Mouse (Mus musculus): ENCODE data around the gene Fstl4. TPM values are rescaled to one million over a fixed set of nuclear protein-coding genes. Genes with fewer than 3 reads are reported as not detected.

Gene Fstl4
- polyA plus RNA-seq, 1 experiment from 2014 or later: 6.3 TPM

GRCm38 (mm10) chr11:53107706-53108105, 343.3 kb downstream of the Fstl4 start:
- 70% methylated on average over 5 of the region's 5 CpGs for WGBS
- no peak for ATAC-seq (ENCODE audit: insufficient number of reproducible peaks, insufficient read depth, low FRiP score, low read depth)

GRCm38 (mm10) chr11:53108798-53109197, 344.4 kb downstream of the Fstl4 start:
- H3K27me3 ChIP-seq (ENCODE audit: control insufficient read depth, insufficient read depth, low read length): no peaks in the 10 kb centered on the region
- H3K27ac ChIP-seq (replicated peaks in 1 of 2; ENCODE audit: control insufficient read depth in 1 of 2, insufficient read depth in 1 of 2, low read depth in 2 of 2, low read length in 2 of 2): no peak overlapping the region
- peaks cover 15 to 16% of the 10 kb centered on the region in 2 experiments for H3K4me1 ChIP-seq (ENCODE audit: control insufficient read depth in 2 of 2, insufficient read depth in 2 of 2, low read length in 2 of 2)
- no peak overlapping the region for H3K4me3 ChIP-seq (ENCODE audit: control insufficient read depth in 1 of 2, insufficient read depth in 1 of 2, low read depth in 1 of 2, low read length in 2 of 2)
- no peak overlapping the region for H3K9ac ChIP-seq (ENCODE audit: low read length)
- no peaks in the 10 kb centered on the region for H3K9me3 ChIP-seq (ENCODE audit: control insufficient read depth, low read length)
- no peaks in the 10 kb centered on the region for H3K36me3 ChIP-seq (ENCODE audit: control insufficient read depth, insufficient read depth, low read length)
- H3K4me2 ChIP-seq (ENCODE audit: low read length): no peak overlapping the region
- WGBS: 98% methylated on average over 6 of the region's 6 CpGs
- no peak for ATAC-seq (ENCODE audit: insufficient number of reproducible peaks, insufficient read depth, low FRiP score, low read depth)

More at GRCm38 (mm10) chr11:53107706-53108105, 343.3 kb downstream of the Fstl4 start:
- H3K4me1 ChIP-seq (ENCODE audit: control insufficient read depth in 2 of 2, insufficient read depth in 2 of 2, low read length in 2 of 2): peaks cover 19 to 23% of the 10 kb centered on the region in 2 experiments
- no peak overlapping the region for H3K4me2 ChIP-seq (ENCODE audit: low read length)
- no peaks in the 10 kb centered on the region for H3K36me3 ChIP-seq (ENCODE audit: control insufficient read depth, insufficient read depth, low read length)
- H3K4me3 ChIP-seq (ENCODE audit: control insufficient read depth in 1 of 2, insufficient read depth in 1 of 2, low read depth in 1 of 2, low read length in 2 of 2): no peak overlapping the region
- H3K27ac ChIP-seq (replicated peaks in 1 of 2; ENCODE audit: control insufficient read depth in 1 of 2, insufficient read depth in 1 of 2, low read depth in 2 of 2, low read length in 2 of 2): no peak overlapping the region
- H3K27me3 ChIP-seq (ENCODE audit: control insufficient read depth, insufficient read depth, low read length): no peaks in the 10 kb centered on the region
- H3K9ac ChIP-seq (ENCODE audit: low read length): no peak overlapping the region
- H3K9me3 ChIP-seq (ENCODE audit: control insufficient read depth, low read length): no peaks in the 10 kb centered on the region

GRCm38 (mm10) chr11:53109701-53110467, 345.4 kb downstream of the Fstl4 start:
- H3K4me1 ChIP-seq (ENCODE audit: control insufficient read depth in 2 of 2, insufficient read depth in 2 of 2, low read length in 2 of 2): peaks cover 12% of the 10 kb centered on the region in 2 experiments
- ATAC-seq (ENCODE audit: insufficient number of reproducible peaks, insufficient read depth, low FRiP score, low read depth): no peak
- H3K4me3 ChIP-seq (ENCODE audit: control insufficient read depth in 1 of 2, insufficient read depth in 1 of 2, low read depth in 1 of 2, low read length in 2 of 2): no peak overlapping the region
- H3K9me3 ChIP-seq (ENCODE audit: control insufficient read depth, low read length): no peaks in the 10 kb centered on the region
- no peaks in the 10 kb centered on the region for H3K36me3 ChIP-seq (ENCODE audit: control insufficient read depth, insufficient read depth, low read length)
- H3K27ac ChIP-seq (replicated peaks in 1 of 2; ENCODE audit: control insufficient read depth in 1 of 2, insufficient read depth in 1 of 2, low read depth in 2 of 2, low read length in 2 of 2): no peak overlapping the region
- H3K27me3 ChIP-seq (ENCODE audit: control insufficient read depth, insufficient read depth, low read length): no peaks in the 10 kb centered on the region
- H3K4me2 ChIP-seq (ENCODE audit: low read length): no peak overlapping the region
- no peak overlapping the region for H3K9ac ChIP-seq (ENCODE audit: low read length)
- 72% methylated on average over 6 of the region's 6 CpGs for WGBS

- no peaks in the 10 kb centered on the region for H3K36me3 ChIP-seq (ENCODE audit: control insufficient read depth, insufficient read depth, low read length)
- H3K4me2 ChIP-seq (ENCODE audit: low read length): no peak overlapping the region
- WGBS: 79% methylated on average over 4 of the region's 4 CpGs
- no peak overlapping the region for H3K4me3 ChIP-seq (ENCODE audit: control insufficient read depth in 1 of 2, insufficient read depth in 1 of 2, low read depth in 1 of 2, low read length in 2 of 2)
- H3K4me1 ChIP-seq (ENCODE audit: control insufficient read depth in 2 of 2, insufficient read depth in 2 of 2, low read length in 2 of 2): peaks cover 5% of the 10 kb centered on the region in 2 experiments; a peak in 2 of 4 replicates
- H3K9me3 ChIP-seq (ENCODE audit: control insufficient read depth, low read length): no peaks in the 10 kb centered on the region
- no peaks in the 10 kb centered on the region for H3K27me3 ChIP-seq (ENCODE audit: control insufficient read depth, insufficient read depth, low read length)
- H3K27ac ChIP-seq (replicated peaks in 1 of 2; ENCODE audit: control insufficient read depth in 1 of 2, insufficient read depth in 1 of 2, low read depth in 2 of 2, low read length in 2 of 2): no peak overlapping the region
- no peak for ATAC-seq (ENCODE audit: insufficient number of reproducible peaks, insufficient read depth, low FRiP score, low read depth)
- no peak overlapping the region for H3K9ac ChIP-seq (ENCODE audit: low read length)
These were observed 351.3 kb downstream of the Fstl4 start for GRCm38 (mm10) chr11:53115711-53116110.

GRCm38 (mm10) chr11:53116356-53116755, 351.9 kb downstream of the Fstl4 start:
- Histone ChIP-seq H3K4me3 (ENCODE audit: control insufficient read depth in 1 of 2, insufficient read depth in 1 of 2, low read depth in 1 of 2, low read length in 2 of 2) (no peak overlapping the region), H3K4me2 (ENCODE audit: low read length) (no peak overlapping the region), H3K4me1 (ENCODE audit: control insufficient read depth in 2 of 2, insufficient read depth in 2 of 2, low read length in 2 of 2) (peaks cover 5% of the 10 kb centered on the region in 2 experiments; a peak in 2 of 4 replicates), H3K27ac (replicated peaks in 1 of 2; ENCODE audit: control insufficient read depth in 1 of 2, insufficient read depth in 1 of 2, low read depth in 2 of 2, low read length in 2 of 2) (no peak overlapping the region), H3K36me3 (ENCODE audit: control insufficient read depth, insufficient read depth, low read length) (no peaks in the 10 kb centered on the region), H3K9me3 (ENCODE audit: control insufficient read depth, low read length) (no peaks in the 10 kb centered on the region), H3K27me3 (ENCODE audit: control insufficient read depth, insufficient read depth, low read length) (no peaks in the 10 kb centered on the region), H3K9ac (ENCODE audit: low read length) (no peak overlapping the region)
- WGBS: 68% methylated on average over 2 of the region's 2 CpGs
- ATAC-seq (ENCODE audit: insufficient number of reproducible peaks, insufficient read depth, low FRiP score, low read depth): no peak

- 78% methylated on average over 11 of the region's 11 CpGs for WGBS
- Histone ChIP-seq H3K4me3 (ENCODE audit: control insufficient read depth in 1 of 2, insufficient read depth in 1 of 2, low read depth in 1 of 2, low read length in 2 of 2) (no peak overlapping the region), H3K4me2 (ENCODE audit: low read length) (no peak overlapping the region), H3K36me3 (ENCODE audit: control insufficient read depth, insufficient read depth, low read length) (no peaks in the 10 kb centered on the region), H3K9ac (ENCODE audit: low read length) (no peak overlapping the region), H3K9me3 (ENCODE audit: control insufficient read depth, low read length) (no peaks in the 10 kb centered on the region), H3K27ac (replicated peaks in 1 of 2; ENCODE audit: control insufficient read depth in 1 of 2, insufficient read depth in 1 of 2, low read depth in 2 of 2, low read length in 2 of 2) (no peak overlapping the region), H3K4me1 (ENCODE audit: control insufficient read depth in 2 of 2, insufficient read depth in 2 of 2, low read length in 2 of 2) (peaks cover 5% of the 10 kb centered on the region in 2 experiments; a peak in 2 of 4 replicates), H3K27me3 (ENCODE audit: control insufficient read depth, insufficient read depth, low read length) (no peaks in the 10 kb centered on the region)
- no peak for ATAC-seq (ENCODE audit: insufficient number of reproducible peaks, insufficient read depth, low FRiP score, low read depth)
These were observed 354.0 kb downstream of the Fstl4 start for GRCm38 (mm10) chr11:53118226-53118965.

GRCm38 (mm10) chr11:53119966-53120365, 355.5 kb downstream of the Fstl4 start:
- Histone ChIP-seq H3K36me3 (ENCODE audit: control insufficient read depth, insufficient read depth, low read length) (no peaks in the 10 kb centered on the region), H3K4me1 (ENCODE audit: control insufficient read depth in 2 of 2, insufficient read depth in 2 of 2, low read length in 2 of 2) (peaks cover 5% of the 10 kb centered on the region in 2 experiments; a peak in 2 of 4 replicates), H3K9me3 (ENCODE audit: control insufficient read depth, low read length) (no peaks in the 10 kb centered on the region), H3K27ac (replicated peaks in 1 of 2; ENCODE audit: control insufficient read depth in 1 of 2, insufficient read depth in 1 of 2, low read depth in 2 of 2, low read length in 2 of 2) (no peak overlapping the region), H3K4me3 (ENCODE audit: control insufficient read depth in 1 of 2, insufficient read depth in 1 of 2, low read depth in 1 of 2, low read length in 2 of 2) (no peak overlapping the region), H3K4me2 (ENCODE audit: low read length) (no peak overlapping the region), H3K9ac (ENCODE audit: low read length) (no peak overlapping the region), H3K27me3 (ENCODE audit: control insufficient read depth, insufficient read depth, low read length) (no peaks in the 10 kb centered on the region)
- ATAC-seq (ENCODE audit: insufficient number of reproducible peaks, insufficient read depth, low FRiP score, low read depth): no peak
- WGBS: 78% methylated on average over 5 of the region's 5 CpGs
